Mouse (Mus musculus) midbrain, embryonic 14.5 days (tissue): ENCODE data around the gene Acsl6. TPM values are rescaled to one million over a fixed set of nuclear protein-coding genes. Genes with fewer than 3 reads are reported as not detected.
"Not testable (repeated sequence)": the region's sequence is repeated elsewhere in the genome, so short reads cannot be mapped to it uniquely, and the experiment has no call there.

ENCODE experiments used
- ATAC-seq: fragments of 200-750 bp; cut with Nextera tagmentation; 2 replicates; pipeline ENCODE4 v1.8.0; 2017; ENCODE audit warnings: moderate number of reproducible peaks, moderate library complexity; ENCODE audit not compliant: low FRiP score, low TSS enrichment
- DNase-seq: peaks from one replicate; pipeline ENCODE4 v3.0.0-alpha.2; 2015
- H3K27ac ChIP-seq: fragments of 300-500 bp; sonication (generic); replicated peaks from 2 replicates; pipeline ENCODE4 v1.5.1; 2014; ENCODE audit warnings: mild to moderate bottlenecking, low read depth, low read length, moderate library complexity
- H3K27me3 ChIP-seq: fragments of 300-500 bp; sonication (generic); 2 replicates; pipeline ENCODE4 v1.6.1; 2014; ENCODE audit warnings: low read length, control low read depth, mixed read lengths; ENCODE audit not compliant: control insufficient read depth, insufficient read depth
- H3K36me3 ChIP-seq: fragments of 300-500 bp; sonication (generic); 2 replicates; pipeline ENCODE4 v1.6.1; 2014; ENCODE audit warnings: low read length, control low read depth; ENCODE audit not compliant: control insufficient read depth, insufficient read depth
- H3K4me1 ChIP-seq: fragments of 300-500 bp; sonication (generic); 2 replicates; pipeline ENCODE4 v1.6.1; 2014; ENCODE audit warnings: mild to moderate bottlenecking, antibody characterized with exemption, low read length, control low read depth; ENCODE audit not compliant: control insufficient read depth, insufficient read depth
- H3K4me2 ChIP-seq: fragments of 300-500 bp; sonication (generic); 2 replicates; pipeline ENCODE4 v1.6.1; 2014; ENCODE audit warnings: mild to moderate bottlenecking, low read length, moderate library complexity
- H3K4me3 ChIP-seq: fragments of 300-500 bp; sonication (generic); replicated peaks from 2 replicates; pipeline ENCODE4 v1.5.1; 2014; ENCODE audit warnings: low read depth, low read length
- H3K9ac ChIP-seq: fragments of 300-500 bp; sonication (generic); replicated peaks from 2 replicates; pipeline ENCODE4 v1.6.1; 2014; ENCODE audit warnings: mild to moderate bottlenecking, low read length, moderate library complexity
- H3K9me3 ChIP-seq: fragments of 300-500 bp; sonication (generic); 2 replicates; pipeline ENCODE4 v1.6.1; 2016; ENCODE audit warnings: low read length, control low read depth, mixed read lengths; ENCODE audit not compliant: control insufficient read depth
- WGBS: fragments of 180-500 bp; shearing (Covaris S2); extraction: QIAGEN DNeasy Blood & Tissue Kit; methylation state at CpG from one replicate; pipeline ENCODE4 v1.1.7; 2014; 5-methylcytosine and 5-hydroxymethylcytosine counted together
- polyA plus RNA-seq: library from polyadenylated mRNA; unstranded; fragments of >200 nt; fragmentation: Nextera tagmentation; extraction: Ambion mirVana; gene quantifications from 2 replicates; pipeline ENCODE4 v1.2.1, GENCODE M21; 2014

The Acsl6 gene
- polyA plus RNA-seq, 1 experiment from 2014 or later = 40.9 TPM

GRCm38 (mm10) chr11:54396686-54397085 is 93.1 kb downstream of the Acsl6 start:
- H3K4me2 ChIP-seq = no peak overlapping the region
- no peaks in the 10 kb centered on the region for H3K4me1 ChIP-seq
- no peak overlapping the region for H3K4me3 ChIP-seq
- H3K27ac ChIP-seq = no peak overlapping the region
- H3K9ac ChIP-seq = no peak overlapping the region
- H3K27me3 ChIP-seq = no peaks in the 10 kb centered on the region
- no peak for ATAC-seq
- DNase-seq = no peak
- 97% methylated on average over 1 of the region's 1 CpGs for WGBS
- H3K9me3 ChIP-seq = no peaks in the 10 kb centered on the region
- no peaks in the 10 kb centered on the region for H3K36me3 ChIP-seq

- Histone ChIP-seq H3K9me3 (no peaks in the 10 kb centered on the region), H3K36me3 (no peaks in the 10 kb centered on the region), H3K4me3 (no peak overlapping the region), H3K4me1 (no peaks in the 10 kb centered on the region), H3K4me2 (no peak overlapping the region), H3K27me3 (no peaks in the 10 kb centered on the region), H3K9ac (no peak overlapping the region), H3K27ac (no peak overlapping the region)
- no peak for ATAC-seq
- DNase-seq = no peak
- WGBS = 94% methylated on average over 4 of the region's 4 CpGs
Measured at GRCm38 (mm10) chr11:54398058-54398457, 94.5 kb downstream of the Acsl6 start.

- H3K36me3 ChIP-seq, H3K9me3 ChIP-seq, H3K27ac ChIP-seq, H3K4me3 ChIP-seq, H3K4me2 ChIP-seq, H3K9ac ChIP-seq, DNase-seq, ATAC-seq, H3K4me1 ChIP-seq, H3K27me3 ChIP-seq: not testable (repeated sequence)
- 96% methylated on average over 20 of the region's 20 CpGs for WGBS
Measured at GRCm38 (mm10) chr11:54400803-54401202, 97.2 kb downstream of the Acsl6 start.

GRCm38 (mm10) chr11:54404885-54405284 is 101.3 kb downstream of the Acsl6 start:
- no peak overlapping the region for H3K4me3 ChIP-seq
- DNase-seq (no peak), ATAC-seq (no peak)
- H3K9ac ChIP-seq = no peak overlapping the region
- H3K27ac ChIP-seq = no peak overlapping the region
- H3K36me3 ChIP-seq = no peaks in the 10 kb centered on the region
- WGBS = 86% methylated on average over 4 of the region's 4 CpGs
- no peaks in the 10 kb centered on the region for H3K4me1 ChIP-seq
- no peaks in the 10 kb centered on the region for H3K27me3 ChIP-seq
- H3K9me3 ChIP-seq = no peaks in the 10 kb centered on the region
- no peak overlapping the region for H3K4me2 ChIP-seq

- H3K4me2 ChIP-seq = no peak overlapping the region
- H3K27ac ChIP-seq = no peak overlapping the region
- no peak for ATAC-seq
- H3K36me3 ChIP-seq = no peaks in the 10 kb centered on the region
- H3K9me3 ChIP-seq = no peaks in the 10 kb centered on the region
- 85% methylated on average over 4 of the region's 4 CpGs for WGBS
- H3K4me1 ChIP-seq = no peaks in the 10 kb centered on the region
- H3K9ac ChIP-seq = no peak overlapping the region
- no peak for DNase-seq
- H3K4me3 ChIP-seq = no peak overlapping the region
- H3K27me3 ChIP-seq = no peaks in the 10 kb centered on the region
Measured at GRCm38 (mm10) chr11:54406930-54407546, 103.4 kb downstream of the Acsl6 start.

GRCm38 (mm10) chr11:54410612-54411011 is 107.0 kb downstream of the Acsl6 start:
- Histone ChIP-seq H3K4me1 (no peaks in the 10 kb centered on the region), H3K9ac (no peak overlapping the region), H3K4me2 (no peak overlapping the region), H3K27ac (no peak overlapping the region), H3K4me3 (no peak overlapping the region), H3K27me3 (no peaks in the 10 kb centered on the region), H3K36me3 (no peaks in the 10 kb centered on the region), H3K9me3 (no peaks in the 10 kb centered on the region)
- DNase-seq (peak; percentile 7), ATAC-seq (no peak)

- H3K9ac ChIP-seq = no peak overlapping the region
- WGBS = 48% methylated on average over 6 of the region's 6 CpGs
- no peak overlapping the region for H3K27ac ChIP-seq
- H3K4me1 ChIP-seq = no peaks in the 10 kb centered on the region
- ATAC-seq = no peak
- no peaks in the 10 kb centered on the region for H3K9me3 ChIP-seq
- peak; percentile 56 for DNase-seq
- no peaks in the 10 kb centered on the region for H3K36me3 ChIP-seq
- no peak overlapping the region for H3K4me2 ChIP-seq
- H3K4me3 ChIP-seq = no peak overlapping the region
- no peaks in the 10 kb centered on the region for H3K27me3 ChIP-seq
Measured at GRCm38 (mm10) chr11:54413017-54413416, 109.4 kb downstream of the Acsl6 start.

Other genes starting within 250 kb of the Acsl6 start
- gene Pdlim4, start 234.8 kb upstream of the Acsl6 start, polyA plus RNA-seq = 21.4 and 25.0 TPM in 2 replicates
- gene P4ha2, start 203.7 kb upstream of the Acsl6 start, polyA plus RNA-seq = 6.5 and 10.5 TPM in 2 replicates
- not detected in 2 replicates for gene Csf2, start 54.1 kb upstream of the Acsl6 start, polyA plus RNA-seq
- not detected in 2 replicates for gene Il3, start 36.5 kb upstream of the Acsl6 start, polyA plus RNA-seq
- gene Meikin, start 66.9 kb downstream of the Acsl6 start, polyA plus RNA-seq = not detected in 2 replicates
- 14.0 and 18.2 TPM in 2 replicates for gene Fnip1, start 134.4 kb downstream of the Acsl6 start, polyA plus RNA-seq
- 33.6 and 38.5 TPM in 2 replicates for gene Rapgef6, start 219.0 kb downstream of the Acsl6 start, polyA plus RNA-seq